Mouse (Mus musculus): ENCODE results near the gene Tnc.
A peak's percentile ranks its signal among the peaks of the same experiment; 100 is the strongest.

The Tnc gene

GRCm38 (mm10) chr4:64024041-64024779 lies 22.6 kb downstream of the Tnc start:
- DNase-seq, result no peak

DNA sequence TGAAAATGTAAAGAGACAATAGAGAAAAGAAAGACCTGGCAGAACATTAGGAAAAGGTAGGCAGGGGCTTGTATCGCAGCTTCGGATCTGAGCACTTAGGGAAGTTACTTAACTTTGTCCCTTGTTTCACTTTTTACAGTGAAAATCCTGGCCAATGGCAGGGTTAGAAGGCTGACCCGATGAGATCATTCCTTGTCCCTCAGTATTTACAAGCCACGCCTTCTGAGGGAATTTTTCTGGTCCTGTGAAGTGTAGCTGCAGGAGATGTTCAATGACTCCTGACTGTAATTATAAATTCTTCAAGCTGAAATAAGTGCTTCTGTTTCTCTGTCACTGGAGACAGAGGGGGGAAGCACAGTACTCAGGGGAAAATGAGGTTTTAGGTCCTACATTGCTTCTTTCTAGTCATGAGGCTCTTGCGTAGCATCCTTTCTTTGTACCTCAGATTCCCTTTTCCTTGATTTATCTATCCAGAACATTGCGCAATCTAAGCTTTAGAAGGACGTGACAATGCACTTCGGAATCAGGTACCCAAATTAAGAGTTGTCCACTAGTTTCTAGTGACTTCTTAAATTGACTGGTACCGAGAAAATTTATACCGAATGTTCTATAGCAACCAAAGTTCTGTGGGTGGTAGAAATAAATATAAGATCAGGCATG lies 25.8 kb downstream of the Tnc start:
- no peak for DNase-seq

DNA sequence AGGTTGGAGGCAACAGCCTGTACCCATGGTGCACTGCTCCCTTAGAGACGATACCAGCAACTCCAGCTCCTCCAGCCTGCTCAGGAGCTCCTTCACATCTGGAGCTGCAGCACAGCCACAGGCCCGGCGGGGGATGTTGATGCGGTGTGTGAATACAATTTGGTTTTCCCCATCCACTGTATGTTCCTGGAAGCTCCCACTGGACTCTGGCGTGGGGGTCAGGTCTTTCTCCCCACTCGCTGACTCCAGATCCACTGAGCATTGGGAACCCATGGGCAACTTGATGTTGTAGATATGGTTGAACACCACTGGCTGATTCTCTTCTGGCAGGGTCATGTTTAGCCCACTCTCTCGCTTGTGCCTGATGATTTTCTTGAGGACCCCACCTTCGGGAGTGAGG lies 26.7 kb downstream of the Tnc start:
- no peak for DNase-seq

DNA sequence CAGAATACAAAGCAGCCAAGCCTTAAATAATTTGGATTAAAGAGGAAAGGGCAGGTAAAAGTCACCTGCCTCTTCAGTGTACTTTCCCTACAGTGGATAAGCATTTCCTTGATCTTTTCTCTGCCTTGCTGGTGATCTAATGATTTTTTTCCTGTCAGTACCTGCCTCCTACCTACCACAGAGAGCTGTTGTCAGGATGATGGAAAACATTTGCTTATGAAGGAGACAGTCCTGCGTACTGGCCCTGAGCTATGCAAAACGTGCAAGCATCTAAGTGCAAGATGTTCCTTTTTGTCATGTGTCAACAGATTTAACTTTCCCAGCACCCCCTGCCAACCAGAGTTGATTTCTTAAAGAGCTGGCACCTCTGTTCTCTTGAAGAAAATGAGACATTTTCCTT lies 35.5 kb downstream of the Tnc start:
- DNase-seq, result no peak

DNA sequence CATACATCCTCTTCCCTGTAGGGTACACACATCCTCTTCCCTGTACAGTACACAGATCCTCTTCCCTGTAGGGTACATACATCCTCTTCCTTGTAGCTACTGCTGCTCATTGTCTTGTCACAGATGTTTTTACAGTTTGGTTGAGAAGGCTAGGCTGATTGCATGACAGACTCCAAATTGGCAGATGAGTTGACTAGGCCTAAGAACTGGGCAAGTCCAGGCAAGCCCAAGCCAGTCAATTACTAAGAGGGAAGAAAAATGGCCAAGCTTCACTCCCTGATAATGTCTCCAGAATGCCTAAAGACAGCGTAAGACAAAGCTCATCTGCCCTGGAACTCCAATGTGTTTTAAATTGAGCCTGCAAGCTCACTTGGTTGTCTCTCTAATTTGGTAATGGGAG lies 36.9 kb downstream of the Tnc start:
- no peak for DNase-seq

DNA sequence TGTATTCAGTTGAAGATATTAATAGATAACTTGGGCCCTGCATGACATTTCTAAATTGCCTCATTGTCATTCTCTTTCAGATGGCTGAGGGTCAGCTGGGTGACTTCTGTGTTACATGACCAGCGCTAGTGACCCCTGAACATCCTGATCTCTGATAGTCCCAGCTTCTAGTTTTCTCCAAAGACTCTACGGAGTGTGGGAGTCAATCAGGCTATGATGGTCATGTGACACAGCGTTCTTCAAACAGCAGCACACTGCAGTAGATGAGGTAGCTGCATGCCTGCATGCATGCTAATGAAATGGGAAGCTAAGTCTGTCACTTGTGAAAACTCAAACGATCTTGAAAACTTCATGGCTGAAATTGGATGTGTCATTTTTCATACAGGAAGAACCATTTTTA lies 41.6 kb downstream of the Tnc start:
- DNase-seq, result no peak

- peak in 1 of 2 experiments; percentile 54 for DNase-seq
Observed at GRCm38 (mm10) chr4:64003677-64004076, 43.1 kb downstream of the Tnc start.

DNA sequence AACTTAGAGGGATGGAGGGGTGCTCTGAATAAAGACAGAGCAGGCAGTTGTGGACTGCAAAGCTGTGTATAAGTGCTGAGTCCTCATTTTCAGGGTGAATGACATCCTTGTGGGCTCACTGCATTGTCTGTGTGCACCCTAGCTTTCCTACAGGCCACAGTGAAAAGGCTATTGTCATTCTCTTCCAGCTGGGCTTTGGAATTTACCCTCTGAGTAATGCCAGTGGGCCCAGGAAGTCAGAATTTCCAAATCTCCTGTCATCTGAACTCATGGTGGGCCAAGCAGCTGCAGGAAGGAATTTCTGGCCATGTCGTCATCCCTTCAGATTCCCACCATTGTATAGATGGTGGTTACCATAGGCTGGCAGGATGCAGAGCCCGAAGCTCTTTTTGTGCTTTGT lies 44.6 kb downstream of the Tnc start:
- no peak for DNase-seq

GRCm38 (mm10) chr4:64000788-64001187 lies 46.0 kb downstream of the Tnc start:
- DNase-seq, result no peak

DNA sequence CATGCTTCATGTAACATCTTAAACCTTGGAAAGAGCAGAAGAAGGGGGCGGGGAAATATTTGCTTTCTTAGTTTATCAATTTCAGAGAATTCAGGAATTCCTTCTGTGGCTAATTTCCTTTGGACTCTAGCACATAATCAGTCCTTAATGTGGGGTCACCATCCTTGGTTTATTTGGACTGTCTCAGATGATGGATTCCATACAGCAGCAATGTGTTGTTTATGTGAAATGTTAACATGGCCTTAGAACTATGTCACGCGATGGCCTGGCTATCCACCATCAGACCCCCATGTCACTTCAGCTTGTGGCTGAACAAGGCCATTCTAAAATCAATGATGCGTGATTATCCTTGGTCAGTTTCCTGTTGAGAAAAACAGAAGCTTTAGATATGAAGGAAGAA lies 46.5 kb downstream of the Tnc start:
- no peak for DNase-seq

- DNase-seq, result no peak
Observed at GRCm38 (mm10) chr4:63993462-63994113, 53.2 kb downstream of the Tnc start.

DNA sequence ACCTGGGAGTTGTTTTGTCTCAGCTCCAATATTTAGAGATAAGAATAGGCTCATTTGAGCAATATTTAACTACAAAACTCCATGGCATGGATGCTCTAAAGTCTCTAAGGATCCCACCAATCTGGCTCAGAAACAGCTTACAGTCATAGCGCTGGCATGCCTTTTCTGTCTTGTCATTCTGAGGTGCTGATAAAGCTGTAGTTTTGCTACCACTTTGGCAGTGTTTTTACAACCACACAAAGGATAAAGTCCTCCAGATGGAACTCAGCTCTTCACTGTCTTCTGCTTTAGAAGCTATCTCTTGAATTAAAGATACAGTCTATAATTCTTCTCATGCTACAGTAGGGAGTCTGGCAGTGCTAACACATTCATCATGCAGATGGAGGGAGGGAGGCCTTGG lies 56.6 kb downstream of the Tnc start:
- DNase-seq, result no peak

GRCm38 (mm10) chr4:63988090-63988489 lies 58.7 kb downstream of the Tnc start:
- no peak for DNase-seq

- DNase-seq, result no peak
Observed at GRCm38 (mm10) chr4:63986576-63986975, 60.2 kb downstream of the Tnc start.

DNA sequence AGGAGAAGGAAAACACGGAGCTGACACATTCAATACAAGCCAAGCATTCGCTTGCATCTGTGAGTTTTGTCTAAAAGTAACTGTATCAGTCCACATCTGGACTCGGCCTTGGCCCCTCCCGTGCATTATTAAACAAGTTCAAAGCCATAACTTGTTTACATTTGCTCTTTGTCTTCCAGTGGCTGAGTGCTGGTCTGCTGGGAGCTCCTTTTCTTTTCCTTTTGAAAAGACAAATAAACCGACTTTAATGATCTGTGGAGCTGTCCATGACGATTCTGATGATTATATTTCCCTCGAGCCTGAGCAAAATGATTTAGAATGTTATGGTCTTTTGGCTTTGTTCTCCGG lies 63.7 kb downstream of the Tnc start:
- DNase-seq, result no peak

DNA sequence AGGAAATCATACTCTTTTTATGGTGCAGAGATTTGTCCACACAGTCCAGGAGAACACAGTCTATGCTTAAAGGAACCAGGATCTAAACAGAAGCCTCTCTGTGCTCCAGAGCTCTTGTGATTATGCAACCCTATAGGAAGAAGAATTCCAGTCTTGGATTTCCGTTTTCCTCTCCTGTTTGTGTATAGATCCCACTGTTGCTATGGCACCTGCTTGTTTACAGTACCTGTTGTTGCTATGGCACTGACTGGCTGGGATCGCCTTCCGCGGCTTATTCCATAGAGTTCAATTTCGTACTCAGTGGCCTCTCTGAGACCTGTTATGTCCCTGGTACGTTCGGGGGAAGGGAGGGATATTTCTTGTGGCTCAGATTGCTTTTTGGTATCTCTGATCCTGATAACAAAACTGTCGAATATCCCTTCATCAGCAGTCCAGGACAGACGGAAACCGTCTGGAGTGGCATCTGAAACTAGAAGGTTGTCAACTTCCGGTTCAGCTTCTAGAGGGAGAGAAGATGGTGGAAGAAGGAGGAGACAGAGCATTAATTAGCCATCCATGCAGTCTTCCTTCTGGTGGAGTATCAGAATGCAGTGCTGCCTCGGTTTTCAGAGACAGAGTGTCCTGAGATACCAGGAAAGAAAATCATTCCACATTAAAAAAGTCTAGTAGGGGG lies 64.3 kb downstream of the Tnc start:
- DNase-seq, result no peak

GRCm38 (mm10) chr4:63980211-63980794 lies 66.5 kb downstream of the Tnc start:
- no peak for DNase-seq

DNA sequence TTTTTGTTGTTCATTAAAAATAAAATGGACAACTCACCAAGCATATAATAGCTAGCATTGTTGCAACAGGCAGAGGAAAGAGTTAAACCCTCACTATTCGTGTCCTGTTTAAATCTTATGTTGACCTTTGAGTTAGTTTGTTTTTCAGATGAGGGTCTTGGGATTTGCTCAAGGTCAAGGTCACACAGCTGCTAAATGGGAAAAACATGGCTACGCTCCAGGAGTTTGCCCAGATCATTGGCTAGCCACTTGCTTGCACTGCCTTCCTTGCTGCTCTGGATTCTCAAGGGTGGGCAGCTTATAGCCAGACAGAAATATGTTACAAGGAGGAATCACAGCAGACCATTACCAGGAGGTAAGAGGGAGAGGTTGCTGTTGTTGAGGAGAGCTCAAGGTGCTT lies 67.2 kb downstream of the Tnc start:
- no peak for DNase-seq

DNA sequence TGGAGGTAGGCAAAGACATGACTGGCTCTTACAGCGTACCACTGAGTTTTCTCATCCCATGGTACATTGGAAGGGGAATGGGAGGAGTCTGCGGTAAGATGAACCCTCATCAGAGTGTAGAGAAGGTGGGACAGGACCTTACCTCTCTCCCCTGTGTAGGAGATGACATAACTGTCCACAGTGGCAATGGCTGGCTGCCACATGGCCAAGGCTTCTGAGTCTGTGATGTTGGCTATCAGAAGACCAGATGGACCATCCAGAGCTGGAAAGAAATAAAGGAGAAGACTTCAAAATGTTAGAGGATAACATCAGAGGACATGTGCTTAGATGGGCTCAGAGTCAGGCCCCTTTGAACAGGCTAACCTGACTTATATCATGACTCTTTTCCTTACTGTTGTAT lies 74.3 kb downstream of the Tnc start:
- DNase-seq, result no peak

GRCm38 (mm10) chr4:63971762-63972161 lies 75.1 kb downstream of the Tnc start:
- DNase-seq, result no peak

DNA sequence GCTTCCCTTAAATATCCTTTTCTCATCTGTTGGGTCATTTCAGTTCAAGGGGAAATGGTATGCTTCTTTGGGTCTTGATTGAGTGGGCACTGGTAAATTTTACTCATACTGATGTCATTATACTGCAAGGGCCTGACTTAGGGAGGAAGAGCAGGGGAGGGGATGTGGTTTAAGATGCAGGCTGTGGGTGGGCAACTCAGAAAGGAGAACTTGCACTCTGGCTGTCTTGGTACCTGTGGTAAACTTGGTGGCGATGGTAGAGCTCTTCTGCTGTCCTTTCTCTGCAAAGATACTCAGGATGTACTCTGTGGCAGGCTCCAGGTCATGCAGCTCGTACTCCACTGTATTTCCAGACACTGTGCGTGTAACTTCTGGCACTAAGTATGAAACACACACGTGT lies 75.9 kb downstream of the Tnc start:
- DNase-seq, result no peak

DNA sequence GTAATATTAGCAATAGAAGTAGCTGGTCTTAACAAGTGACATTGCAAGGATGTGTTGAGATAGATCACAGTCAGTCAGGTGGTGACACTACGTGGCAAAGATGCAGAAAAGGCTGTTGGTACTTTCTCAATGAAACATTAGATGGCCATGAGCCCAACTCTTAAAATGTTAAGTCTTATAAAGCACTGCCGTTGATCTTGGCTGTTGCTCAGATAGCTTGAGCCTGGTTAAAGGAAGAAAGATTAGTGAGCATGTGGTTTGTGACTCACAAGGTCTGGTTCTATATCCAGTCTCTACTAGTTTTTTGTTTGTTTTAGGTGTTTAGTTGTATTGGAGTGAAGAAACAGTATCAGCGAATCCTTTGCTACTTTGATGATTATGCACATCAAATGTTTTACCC lies 76.9 kb downstream of the Tnc start:
- DNase-seq, result no peak

- DNase-seq, result no peak
Observed at GRCm38 (mm10) chr4:63963410-63963809, 83.4 kb downstream of the Tnc start.

Measured in lung, postnatal 4 days (tissue).